Mouse (Mus musculus): ENCODE measurements at regions not wholly inside any gene's neighbourhood (a gene's known extent, or its start where the extent isn't known, plus 50 kb on each side); places are given as distances from the start of the nearest gene placed in this dataset.

DNA sequence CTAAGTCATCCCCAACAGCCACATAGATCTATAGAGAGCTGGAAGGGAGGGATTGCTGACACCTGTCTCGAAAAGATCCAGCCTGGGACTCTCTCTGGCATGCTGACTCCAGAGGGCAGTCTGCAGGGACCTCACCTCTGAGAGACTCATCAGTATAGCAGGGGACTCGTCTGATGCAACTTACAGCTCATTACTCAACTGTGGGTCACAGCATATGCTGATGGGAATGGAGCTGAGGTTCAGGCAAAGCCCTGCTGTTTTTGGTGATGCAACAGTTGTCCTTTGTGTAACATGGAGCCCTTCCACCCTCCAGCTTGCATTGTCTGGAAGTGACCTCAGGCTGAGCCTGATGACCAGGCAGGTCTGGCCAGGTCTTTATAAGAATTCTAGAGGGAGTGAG lies 174.4 kb downstream of the Cyp26b1 start:
- TF ChIP-seq CTCF (conservative IDR thresholded peaks at IDR 0.05; ENCODE audit: low read length) (no peak), NANOG (IDR thresholded peaks at IDR 0.05; ENCODE audit: borderline replicate concordance, low read length) (no peak), POU5F1 (IDR thresholded peaks at IDR 0.05; ENCODE audit: borderline replicate concordance, low read length) (no peak)

Data from E14TG2a.4 (cell line).